Mouse (Mus musculus) brain, embryonic 14.5 days (tissue): ENCODE data around the gene Ap1g2.

ENCODE experiments used
- CTCF ChIP-seq: fragments of 200-500 bp; IDR thresholded peaks from 2 replicates; pipeline ENCODE4 v1.5.1; 2012; ENCODE audit warnings: inconsistent platforms, mild to moderate bottlenecking, moderate library complexity, borderline replicate concordance; ENCODE audit not compliant: insufficient read depth, insufficient read length; ENCODE audit errors: extremely low read depth
- POLR2A ChIP-seq: fragments of 200-500 bp; IDR thresholded peaks from 2 replicates; pipeline ENCODE4 v1.6.1; 2012; ENCODE audit warnings: mild to moderate bottlenecking, inconsistent platforms, borderline replicate concordance; ENCODE audit not compliant: poor library complexity, insufficient read depth, insufficient read length, severe bottlenecking; ENCODE audit errors: extremely low read depth

GRCm38 (mm10) chr14:55116425-55117200 is 10.2 kb upstream of the Ap1g2 start, which contains the start of gene Jph4:
- TF ChIP-seq CTCF (no peak), POLR2A (peak; percentile 36; the same call in 1 of the 2 replicates)
